18 mouse cellular contexts compared by ENCODE assay signal in genomic region chr1:51572314-51573078, GRCm38 (mm10).
DNase-seq lines count a peak whose midpoint lies in the region; ATAC-seq lines count a peak whose summit lies in the region.
"Had no signal": no experiment of that assay in that cellular context is flagged by ENCODE, and none has a peak within 500 bp of the region (broad histone marks: within the 10 kb centered on the region; RNA-seq: fewer than 3 reads in every experiment).

No protein-coding gene starts in this region.

- peak; percentile 55 for ATAC-seq in activated CD4-positive, CD25-positive, alpha-beta regulatory T cell, adult 4 months
- ATAC-seq in megakaryocyte-erythroid progenitor cell, adult 5-6 weeks (replicated peaks; ENCODE audit: low FRiP score, low TSS enrichment, poor library complexity, severe bottlenecking) = 0 out of 2 replicates have a peak, but pooled peaks have one; percentile 52
- ATAC-seq: forebrain, embryonic 15.5 days; liver, postnatal 0 days; lung, postnatal 0 days; midbrain, embryonic 13.5 days had no signal

- DNase-seq in 416B (ENCODE audit: low read depth) = peak; percentile 90
- peak; percentile 43 for DNase-seq in ES-CJ7 (ENCODE audit: low read depth, low spot score)
- DNase-seq in adrenal gland, adult 18-20 months (ENCODE audit: low spot score in 2 of 2) = no peak
- no peak for DNase-seq in spleen, postnatal 4 days (ENCODE audit: low spot score in 2 of 2)
- no peak for DNase-seq in kidney, adult 8-10 months
- DNase-seq: adrenal gland, postnatal 25 days; cerebellum, adult 9-10 months; heart, adult 2 months; kidney, adult 9 months; kidney, postnatal 14 days; liver, postnatal 0 days; retina, postnatal 1 day; right cerebral cortex, postnatal 25 days had no signal

Comparison
In these comparisons a context has a peak if more than half of its experiments do, and no peak if none do; other contexts are left out.
1. DNase-seq: peak in 416B (single experiment) and ES-CJ7 (single experiment); none in adrenal gland, adult 18-20 months (0 of 2), spleen, postnatal 4 days (0 of 2) and kidney, adult 8-10 months (0 of 2).